ENCODE assay signal across 8 mouse cellular contexts in the genomic region with DNA sequence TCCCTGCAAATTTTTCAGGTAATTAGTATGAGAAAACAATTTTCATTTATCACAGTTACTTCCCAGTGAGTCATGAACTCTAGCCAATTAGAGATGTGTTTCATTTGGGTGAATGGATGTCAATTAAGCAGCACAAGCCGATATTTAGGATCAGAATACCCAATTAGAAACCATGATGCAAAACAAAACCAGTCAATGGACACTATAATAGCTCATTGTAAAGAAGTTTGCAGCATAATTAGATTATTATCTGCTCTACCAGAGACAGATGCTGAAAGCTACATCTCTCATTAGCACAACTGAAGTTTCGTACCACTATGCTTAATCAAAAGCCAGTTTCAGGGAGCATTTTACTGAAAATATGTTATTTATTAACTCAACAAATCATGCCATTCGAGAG.
"Had no signal": no experiment of that assay in that cellular context is flagged by ENCODE, and none has a peak within 500 bp of the region (broad histone marks: within the 10 kb centered on the region; RNA-seq: fewer than 3 reads in every experiment).

No protein-coding gene starts in this region.

- H3K4me1 ChIP-seq: limb, embryonic 15.5 days; liver, embryonic 12.5 days; midbrain, embryonic 15.5 days; neural tube, embryonic 12.5 days had no signal

- H3K27ac ChIP-seq: limb, embryonic 15.5 days; liver, embryonic 12.5 days; midbrain, embryonic 15.5 days; neural tube, embryonic 12.5 days had no signal

- H3K36me3 ChIP-seq: limb, embryonic 15.5 days; liver, embryonic 12.5 days; midbrain, embryonic 15.5 days; neural tube, embryonic 12.5 days had no signal

- ATAC-seq: liver, embryonic 12.5 days; midbrain, embryonic 15.5 days had no signal

- H3K4me2 ChIP-seq: limb, embryonic 15.5 days; liver, embryonic 12.5 days; midbrain, embryonic 15.5 days; neural tube, embryonic 12.5 days had no signal

- H3K27me3 ChIP-seq: limb, embryonic 15.5 days; liver, embryonic 12.5 days; midbrain, embryonic 15.5 days; neural tube, embryonic 12.5 days had no signal

- H3K9ac ChIP-seq: limb, embryonic 15.5 days; liver, embryonic 12.5 days; midbrain, embryonic 15.5 days; neural tube, embryonic 12.5 days had no signal

- DNase-seq: kidney, adult 2 months; kidney, postnatal 25 days; right cerebral cortex, postnatal 25 days; thymus, postnatal 4 days had no signal

- H3K4me3 ChIP-seq: limb, embryonic 15.5 days; liver, embryonic 12.5 days; midbrain, embryonic 15.5 days; neural tube, embryonic 12.5 days had no signal

- H3K9me3 ChIP-seq: limb, embryonic 15.5 days; liver, embryonic 12.5 days; midbrain, embryonic 15.5 days; neural tube, embryonic 12.5 days had no signal
